In genomic region chr7:142902931-142903330, GRCm38 (mm10) we compare ENCODE assay signal across 13 mouse cellular contexts. TPM values are rescaled to one million over a fixed set of nuclear protein-coding genes. Genes with fewer than 3 reads are reported as not detected.
DNase-seq lines count a peak whose midpoint lies in the region; ATAC-seq lines count a peak whose summit lies in the region.
"Had no signal": no experiment of that assay in that cellular context is flagged by ENCODE, and none has a peak within 500 bp of the region (broad histone marks: within the 10 kb centered on the region; RNA-seq: fewer than 3 reads in every experiment).

No protein-coding gene starts in this region.

- peak overlapping the region; percentile 56; the same call in 1 of the 2 replicates for H3K27ac ChIP-seq in neural tube, embryonic 11.5 days (ENCODE audit: low read depth, low read length)
- peak overlapping the region; percentile 83 for H3K27ac ChIP-seq in forebrain, embryonic 14.5 days (ENCODE audit: low read depth, low read length)

- no peaks in the 10 kb centered on the region for H3K36me3 ChIP-seq in neural tube, embryonic 11.5 days (ENCODE audit: control insufficient read depth, insufficient read depth, low read length)
- no peaks in the 10 kb centered on the region for H3K36me3 ChIP-seq in forebrain, embryonic 14.5 days (ENCODE audit: control insufficient read depth, insufficient read depth, low read length)

- WGBS in neural tube, embryonic 11.5 days: 10% methylated on average over 4 of the region's 4 CpGs
- WGBS in forebrain, embryonic 14.5 days: 3% methylated on average over 4 of the region's 4 CpGs

- ATAC-seq in neural tube, embryonic 11.5 days (ENCODE audit: insufficient read depth, low FRiP score, low TSS enrichment): peak; percentile 46; the same call in 1 of the 2 replicates
- peak; percentile 91 for ATAC-seq in forebrain, embryonic 14.5 days
- ATAC-seq in activated CD4-positive, CD25-positive, alpha-beta regulatory T cell, adult 4 months: no peak

- peak; percentile 51 for DNase-seq in neural tube, embryonic 11.5 days (ENCODE audit: low spot score)
- DNase-seq in neural tube, embryonic 10.5 days (ENCODE audit: extremely low spot score, low spot score): no peak
- peak; percentile 87 for DNase-seq in forebrain, embryonic 14.5 days (ENCODE audit: low spot score)
- peak; percentile 37 for DNase-seq in mesoderm, embryonic 11.5 days (ENCODE audit: low read depth, low spot score)
- DNase-seq in retina, embryonic 14.5 days (ENCODE audit: low spot score): peak; percentile 57
- DNase-seq in testis, postnatal 14 days (ENCODE audit: low spot score): no peak
- no peak for DNase-seq in urinary bladder, postnatal 10 days (ENCODE audit: low spot score)
- DNase-seq: gastrocnemius, postnatal 36 days; kidney, postnatal 36 days; left cerebral cortex, postnatal 4 days; right cerebral cortex, postnatal 25 days; thymus, adult 2 months had no signal

- H3K4me3 ChIP-seq in neural tube, embryonic 11.5 days (ENCODE audit: low read depth, low read length): no peak overlapping the region
- H3K4me3 ChIP-seq in forebrain, embryonic 14.5 days (ENCODE audit: low read depth, low read length): no peak overlapping the region

- 0 out of 2 replicates have a peak, but pooled peaks cover 2% of the 10 kb centered on the region for H3K27me3 ChIP-seq in neural tube, embryonic 11.5 days (ENCODE audit: control insufficient read depth, insufficient read depth, low read length)
- 0 out of 2 replicates have a peak, but pooled peaks cover 5% of the 10 kb centered on the region for H3K27me3 ChIP-seq in forebrain, embryonic 14.5 days (replicated peaks; ENCODE audit: control insufficient read depth, insufficient read depth, low read length)

- H3K9me3 ChIP-seq in neural tube, embryonic 11.5 days (ENCODE audit: control insufficient read depth, low read length): no peaks in the 10 kb centered on the region
- H3K9me3 ChIP-seq in forebrain, embryonic 14.5 days (replicated peaks; ENCODE audit: control insufficient read depth, low read length): no peaks in the 10 kb centered on the region

- H3K4me2 ChIP-seq in neural tube, embryonic 11.5 days (ENCODE audit: low read depth): no peak overlapping the region
- H3K4me2 ChIP-seq in forebrain, embryonic 14.5 days (ENCODE audit: low read length): no peak overlapping the region

- peaks cover 16% of the 10 kb centered on the region for H3K4me1 ChIP-seq in neural tube, embryonic 11.5 days (ENCODE audit: control insufficient read depth, insufficient read depth, low read length)
- H3K4me1 ChIP-seq in forebrain, embryonic 14.5 days (ENCODE audit: control insufficient read depth, insufficient read depth, low read length): peaks cover 46% of the 10 kb centered on the region

- H3K9ac ChIP-seq in neural tube, embryonic 11.5 days (ENCODE audit: low read length): no peak overlapping the region
- 0 out of 2 replicates have a peak overlapping the region, but pooled peaks have one; percentile 5 for H3K9ac ChIP-seq in forebrain, embryonic 14.5 days (ENCODE audit: low read length)

RNA-seq across cellular contexts. Expression of gene Th, which starts 28.0 kb away (rescaled TPM):
- polyA plus RNA-seq in neural tube, embryonic 11.5 days (2014; fragmentation: Nextera tagmentation; extraction: Ambion mirVana): 9.3 and 11.4 TPM in 2 replicates
- polyA plus RNA-seq in forebrain, embryonic 14.5 days (2014; fragmentation: Nextera tagmentation; extraction: Ambion mirVana): 7.9 and 8.2 TPM in 2 replicates
- not detected for polyA plus RNA-seq in activated CD4-positive, CD25-positive, alpha-beta regulatory T cell, adult 4 months (2017; shearing (Covaris generic))

Comparison
In these comparisons a context has a peak if more than half of its experiments do, and no peak if none do; other contexts are left out.
1. DNase-seq: peak in neural tube, embryonic 11.5 days (single experiment), forebrain, embryonic 14.5 days (single experiment), mesoderm, embryonic 11.5 days (single experiment) and retina, embryonic 14.5 days (single experiment); none in neural tube, embryonic 10.5 days (single experiment), testis, postnatal 14 days (single experiment) and urinary bladder, postnatal 10 days (single experiment).